Mouse (Mus musculus) heart, adult 2 months (tissue): ENCODE data around the gene Olfr1245. TPM values are rescaled to one million over a fixed set of nuclear protein-coding genes. Genes with fewer than 3 reads are reported as not detected.

Source experiments
- DNase-seq, 2 experiments: peaks; one replicate each; pipeline ENCODE4 v3.0.0; 2021
- H3K27ac ChIP-seq: fragments of 200-600 bp; 2 replicates; pipeline ENCODE4 v1.8.1; 2022
- H3K27me3 ChIP-seq: fragments of 200-500 bp; 2 replicates; pipeline ENCODE4 v1.6.1; 2012; ENCODE audit warnings: mild to moderate bottlenecking, low read length, inconsistent platforms, mixed read lengths; ENCODE audit not compliant: control insufficient read depth, insufficient read depth
- H3K36me3 ChIP-seq: fragments of 200-500 bp; 2 replicates; pipeline ENCODE4 v1.6.1; 2012; ENCODE audit warnings: low read length, inconsistent platforms; ENCODE audit not compliant: control insufficient read depth, insufficient read depth
- H3K4me1 ChIP-seq: fragments of 200-500 bp; 2 replicates; pipeline ENCODE4 v1.6.1; 2011; ENCODE audit warnings: low read length; ENCODE audit not compliant: control insufficient read depth, insufficient read depth
- H3K4me3 ChIP-seq: fragments of 200-600 bp; 2 replicates; pipeline ENCODE4 v1.8.1; 2022
- H3K79me2 ChIP-seq: fragments of 200-500 bp; replicated peaks from 2 replicates; pipeline ENCODE4 v1.6.1; 2012; ENCODE audit warnings: mild to moderate bottlenecking, inconsistent platforms, low read length, moderate library complexity, mixed read lengths; ENCODE audit not compliant: control insufficient read depth, insufficient read depth
- H3K9ac ChIP-seq: fragments of 200-500 bp; 2 replicates; pipeline ENCODE4 v1.6.1; 2012; ENCODE audit warnings: low read depth, mild to moderate bottlenecking, control low read depth, inconsistent platforms, low read length, mixed read lengths
- CTCF ChIP-seq: fragments of 200-600 bp; IDR thresholded peaks from 2 replicates; pipeline ENCODE4 v1.8.1; 2022; ENCODE audit warnings: antibody characterized with exemption, mild to moderate bottlenecking, moderate library complexity
- EP300 ChIP-seq: fragments of 200-500 bp; IDR thresholded peaks from 2 replicates; pipeline ENCODE4 v1.6.1; 2011; ENCODE audit warnings: low read depth, low read length, control low read depth; ENCODE audit not compliant: insufficient read depth
- POLR2A ChIP-seq: fragments of 200-500 bp; IDR thresholded peaks from 2 replicates; pipeline ENCODE4 v1.6.1; 2011; ENCODE audit warnings: mild to moderate bottlenecking, low read depth, low read length, control low read depth; ENCODE audit not compliant: insufficient read depth
- WGBS: fragments of 180-500 bp; shearing (Covaris S2); methylation state at CpG from one replicate; pipeline ENCODE4 v1.1.7; 2018; 5-methylcytosine and 5-hydroxymethylcytosine counted together
- intact Hi-C: fragments of 180-260 bp; cut with DNase I; formaldehyde crosslinking; loops from one replicate; pipeline ENCODE4 v1.15.1; 2025
- polyA plus RNA-seq: library from polyadenylated mRNA; depleted of rRNA; stranded (reverse); fragments of >200 nt; gene quantifications from 2 replicates; pipeline ENCODE4 v1.2.3, GENCODE M21; 2012; rRNA removed
- total RNA-seq, 2 experiments: library from RNA; stranded (reverse); gene quantifications; 2 replicates each; pipeline ENCODE4 v1.2.3; 2021

The Olfr1245 gene
- total and polyA plus RNA-seq, 3 experiments = not detected

DNA sequence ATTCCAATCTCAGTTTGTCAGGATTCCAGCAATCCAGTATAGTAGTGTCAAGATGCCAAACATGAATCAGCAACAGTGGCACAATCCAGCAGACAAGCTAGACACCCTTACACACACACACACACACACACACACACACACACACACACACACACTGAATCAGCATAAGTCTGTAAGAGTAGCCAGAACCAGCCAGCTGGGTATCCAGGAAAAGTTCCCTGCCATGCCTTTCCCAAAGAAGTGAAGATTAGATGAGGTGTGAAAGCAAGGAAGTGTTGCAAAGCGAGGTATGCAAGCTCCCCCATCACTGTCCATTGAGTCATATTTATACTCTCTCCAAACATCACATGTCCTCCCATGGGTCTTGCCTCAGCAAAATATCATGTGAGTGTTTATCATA is 38.3 kb downstream of the Olfr1245 start:
- no peak for TF ChIP-seq CTCF
- TF ChIP-seq POLR2A = no peak
- no peak for TF ChIP-seq EP300
- intact Hi-C loops = no loop called here
- Histone ChIP-seq H3K27me3 (no peaks in the 10 kb centered on the region), H3K9ac (no peak overlapping the region), H3K4me1 (no peaks in the 10 kb centered on the region), H3K27ac (no peak overlapping the region), H3K79me2 (no peaks in the 10 kb centered on the region), H3K4me3 (no peak overlapping the region), H3K36me3 (no peaks in the 10 kb centered on the region)
- WGBS = 31% methylated on average over 1 of the region's 1 CpGs
- no peak for DNase-seq

GRCm38 (mm10) chr2:89531387-89531786 is 46.9 kb downstream of the Olfr1245 start, which contains the start of gene Olfr1243:
TSS of gene Olfr1243 (minus strand) at chr2:89531487.
- intact Hi-C loops = no loop called here
- Histone ChIP-seq H3K9ac (no peak within 1 kb of the TSS), H3K27ac (no peak within 1 kb of the TSS), H3K27me3 (no peaks in the 10 kb centered on the region), H3K36me3 (no peaks in the 10 kb centered on the region), H3K4me1 (no peaks in the 10 kb centered on the region), H3K79me2 (no peaks in the 10 kb centered on the region), H3K4me3 (no peak within 1 kb of the TSS)
- WGBS = 77% methylated on average over 1 of the region's 1 CpGs
- no peak for DNase-seq
- no peak for TF ChIP-seq EP300
- no peak for TF ChIP-seq CTCF
- TF ChIP-seq POLR2A = no peak

Other genes starting within 250 kb of the Olfr1245 start
- gene Olfr1232, start 248.8 kb downstream of the Olfr1245 start, total RNA-seq = not detected
- gene Olfr1232, start 248.8 kb downstream of the Olfr1245 start, polyA plus RNA-seq = not detected in 2 replicates
- not detected for gene Olfr1233, start 236.0 kb downstream of the Olfr1245 start, total RNA-seq
- not detected in 2 replicates for gene Olfr1233, start 236.0 kb downstream of the Olfr1245 start, polyA plus RNA-seq
- gene Olfr1234, start 213.6 kb downstream of the Olfr1245 start, total RNA-seq = not detected
- gene Olfr1234, start 213.6 kb downstream of the Olfr1245 start, polyA plus RNA-seq = not detected in 2 replicates
- not detected for gene Olfr1238, start 168.8 kb downstream of the Olfr1245 start, total RNA-seq
- gene Olfr1238, start 168.8 kb downstream of the Olfr1245 start, polyA plus RNA-seq = not detected in 2 replicates
- not detected for gene Olfr1239, start 158.0 kb downstream of the Olfr1245 start, total RNA-seq
- gene Olfr1239, start 158.0 kb downstream of the Olfr1245 start, polyA plus RNA-seq = not detected in 2 replicates
- not detected for gene Olfr1240, start 135.4 kb downstream of the Olfr1245 start, total RNA-seq
- not detected in 2 replicates for gene Olfr1240, start 135.4 kb downstream of the Olfr1245 start, polyA plus RNA-seq
- gene Olfr1241, start 91.3 kb downstream of the Olfr1245 start, total RNA-seq = not detected
- gene Olfr1241, start 91.3 kb downstream of the Olfr1245 start, polyA plus RNA-seq = not detected in 2 replicates
- not detected for gene Olfr1242, start 80.1 kb downstream of the Olfr1245 start, total RNA-seq
- not detected in 2 replicates for gene Olfr1242, start 80.1 kb downstream of the Olfr1245 start, polyA plus RNA-seq
- not detected for gene Olfr1243, start 47.0 kb downstream of the Olfr1245 start, total RNA-seq
- gene Olfr1243, start 47.0 kb downstream of the Olfr1245 start, polyA plus RNA-seq = not detected in 2 replicates
- not detected for gene Olfr1246, start 14.7 kb upstream of the Olfr1245 start, total RNA-seq
- gene Olfr1246, start 14.7 kb upstream of the Olfr1245 start, polyA plus RNA-seq = not detected in 2 replicates
- gene Olfr1247, start 35.7 kb upstream of the Olfr1245 start, total RNA-seq = not detected
- gene Olfr1247, start 35.7 kb upstream of the Olfr1245 start, polyA plus RNA-seq = not detected in 2 replicates
- gene Olfr1248, start 39.8 kb upstream of the Olfr1245 start, total RNA-seq = not detected
- gene Olfr1248, start 39.8 kb upstream of the Olfr1245 start, polyA plus RNA-seq = not detected in 2 replicates
- not detected for gene Olfr1249, start 56.5 kb upstream of the Olfr1245 start, total RNA-seq
- not detected in 2 replicates for gene Olfr1249, start 56.5 kb upstream of the Olfr1245 start, polyA plus RNA-seq
- not detected for gene Olfr1250, start 83.0 kb upstream of the Olfr1245 start, total RNA-seq
- not detected in 2 replicates for gene Olfr1250, start 83.0 kb upstream of the Olfr1245 start, polyA plus RNA-seq
- not detected for gene Olfr1251, start 93.5 kb upstream of the Olfr1245 start, total RNA-seq
- gene Olfr1251, start 93.5 kb upstream of the Olfr1245 start, polyA plus RNA-seq = not detected in 2 replicates
- gene Olfr1252, start 146.6 kb upstream of the Olfr1245 start, total RNA-seq = not detected
- gene Olfr1252, start 146.6 kb upstream of the Olfr1245 start, polyA plus RNA-seq = not detected in 2 replicates
- not detected for gene Olfr1253, start 178.6 kb upstream of the Olfr1245 start, total RNA-seq
- gene Olfr1253, start 178.6 kb upstream of the Olfr1245 start, polyA plus RNA-seq = not detected in 2 replicates
- gene Olfr1254, start 215.2 kb upstream of the Olfr1245 start, total RNA-seq = not detected
- gene Olfr1254, start 215.2 kb upstream of the Olfr1245 start, polyA plus RNA-seq = not detected in 2 replicates
- not detected for gene Olfr1255, start 233.6 kb upstream of the Olfr1245 start, total RNA-seq
- not detected in 2 replicates for gene Olfr1255, start 233.6 kb upstream of the Olfr1245 start, polyA plus RNA-seq